Mouse (Mus musculus) natural killer cell, adult 2 months (primary cell): ENCODE data around the gene Paqr3.

Experiments used
- DNase-seq, 2 experiments: peaks; one replicate each; pipeline ENCODE4 v3.0.0; 2022; ENCODE audit warnings: low spot score in 2 of 2

Paqr3 gene

GRCm38 (mm10) chr5:97084541-97084940, 26.9 kb downstream of the Paqr3 start:
- no peak for DNase-seq

DNA sequence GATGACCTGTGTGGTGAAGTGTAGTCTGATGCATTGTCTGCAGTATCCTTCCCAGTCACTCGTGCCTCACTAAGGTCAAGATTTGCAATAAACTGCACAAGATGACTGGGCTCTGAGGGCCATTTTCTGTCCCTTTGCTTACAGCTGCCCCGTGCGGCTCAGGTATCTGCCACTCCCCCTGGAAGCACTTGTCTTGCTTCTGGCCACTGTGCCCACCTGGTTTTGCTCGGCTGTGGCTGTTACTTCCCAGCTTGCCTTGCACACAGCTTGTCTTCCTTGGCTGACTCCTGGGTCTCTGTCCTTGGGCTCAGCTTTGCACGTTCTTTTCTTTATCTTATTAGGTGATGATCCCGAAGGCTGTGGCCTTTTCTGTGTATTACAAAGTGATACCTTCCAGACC, 27.7 kb downstream of the Paqr3 start:
- no peak for DNase-seq

GRCm38 (mm10) chr5:97081481-97081880, 29.9 kb downstream of the Paqr3 start:
- no peak for DNase-seq

DNA sequence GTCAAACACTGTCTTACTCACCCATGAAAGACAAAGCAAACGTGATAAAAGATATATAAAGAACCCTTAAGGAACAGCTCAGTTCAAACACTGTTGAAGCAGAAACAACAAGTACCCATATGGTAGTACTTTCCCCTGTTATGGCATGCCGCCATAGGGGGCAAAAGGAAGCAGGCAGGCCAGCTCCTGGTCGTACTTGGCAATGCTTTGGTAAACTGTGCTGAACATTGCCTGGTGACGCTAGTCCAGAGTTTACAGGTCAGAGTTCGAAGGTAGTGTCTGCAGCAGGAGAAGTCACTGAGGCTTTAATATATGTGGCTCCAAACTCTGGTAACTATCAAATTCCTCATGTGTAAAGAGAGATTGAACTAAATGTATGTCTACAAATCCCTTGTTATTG, 32.8 kb downstream of the Paqr3 start:
- no peak for DNase-seq

DNA sequence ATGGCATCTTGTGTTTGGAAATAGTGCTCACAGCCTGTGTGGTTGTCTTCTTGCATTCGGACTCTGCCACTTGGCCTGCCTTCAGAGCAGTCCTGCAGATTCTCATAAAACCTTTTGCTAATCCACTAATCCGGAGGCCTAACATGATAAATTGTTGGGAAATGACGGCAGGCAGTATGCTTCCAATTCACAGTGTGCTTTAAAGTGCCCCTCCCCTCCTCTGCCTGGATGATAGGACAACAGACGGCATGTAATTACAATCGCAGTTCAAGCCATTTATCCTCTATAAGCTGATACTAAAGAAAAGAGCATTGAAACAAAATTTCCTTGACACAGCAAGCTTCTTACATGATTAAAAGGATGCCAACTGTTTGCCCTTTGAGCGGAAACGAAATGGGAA, 33.7 kb downstream of the Paqr3 start:
- DNase-seq: no peak

- no peak for DNase-seq
Observed at GRCm38 (mm10) chr5:97076167-97076566, 35.2 kb downstream of the Paqr3 start.

- peak in 1 of 2 experiments; percentile 9 for DNase-seq
Observed at GRCm38 (mm10) chr5:97075476-97076151, 35.8 kb downstream of the Paqr3 start.

GRCm38 (mm10) chr5:97065746-97066145, 45.6 kb downstream of the Paqr3 start:
- no peak for DNase-seq

- DNase-seq: no peak
Observed at GRCm38 (mm10) chr5:97062041-97062440, 49.4 kb downstream of the Paqr3 start.

DNA sequence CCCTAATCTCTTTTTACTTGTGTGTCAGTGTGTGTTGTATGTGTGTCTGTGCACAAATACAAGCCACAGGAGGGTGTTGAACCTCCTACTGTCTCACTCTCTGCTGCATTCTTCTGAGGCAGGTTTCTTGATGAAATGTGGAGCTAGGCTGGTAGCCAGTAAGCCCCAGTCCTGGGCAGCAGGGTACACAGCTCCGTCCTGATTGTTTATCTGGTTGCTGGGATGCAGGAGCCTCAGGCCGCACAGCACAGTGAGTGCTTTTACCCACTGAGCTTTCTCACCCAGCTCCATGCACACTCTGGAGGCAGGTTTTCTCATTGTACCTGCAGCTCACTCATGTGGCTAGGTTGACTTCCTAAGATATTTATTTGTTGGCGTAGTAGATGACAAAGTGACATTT, 50.5 kb downstream of the Paqr3 start:
- DNase-seq: no peak

DNA sequence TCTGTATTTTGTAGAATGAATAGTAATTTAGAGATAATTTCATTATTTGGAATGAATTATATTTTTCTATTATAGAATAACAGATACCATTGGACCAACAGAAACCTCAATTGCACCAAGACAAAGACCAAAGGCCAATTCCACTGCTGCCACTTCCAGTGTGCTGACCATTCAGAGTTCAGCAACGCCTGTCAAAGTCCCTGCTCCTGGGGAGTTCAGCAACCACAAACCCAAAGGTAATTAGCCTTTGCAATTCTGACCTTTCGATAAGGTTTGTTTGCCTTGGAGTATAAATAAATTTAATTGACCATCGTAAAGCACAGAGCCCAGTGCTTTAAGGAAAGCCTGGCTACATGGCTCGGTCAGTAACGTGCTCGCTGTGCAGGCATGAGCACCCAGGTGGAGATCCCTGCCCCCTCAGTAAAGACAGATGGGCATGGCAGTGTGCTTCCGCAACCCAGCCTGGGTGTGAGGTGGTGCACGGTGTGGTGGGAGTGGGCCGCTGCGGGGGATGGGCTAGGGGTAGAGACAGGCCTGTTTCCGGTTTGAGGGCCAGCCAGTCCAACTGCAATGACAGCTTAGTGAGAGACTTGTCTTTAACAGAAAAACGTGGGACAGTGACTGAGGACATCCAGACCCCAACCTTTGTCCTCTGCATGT, 54.5 kb downstream of the Paqr3 start:
- DNase-seq: no peak

DNA sequence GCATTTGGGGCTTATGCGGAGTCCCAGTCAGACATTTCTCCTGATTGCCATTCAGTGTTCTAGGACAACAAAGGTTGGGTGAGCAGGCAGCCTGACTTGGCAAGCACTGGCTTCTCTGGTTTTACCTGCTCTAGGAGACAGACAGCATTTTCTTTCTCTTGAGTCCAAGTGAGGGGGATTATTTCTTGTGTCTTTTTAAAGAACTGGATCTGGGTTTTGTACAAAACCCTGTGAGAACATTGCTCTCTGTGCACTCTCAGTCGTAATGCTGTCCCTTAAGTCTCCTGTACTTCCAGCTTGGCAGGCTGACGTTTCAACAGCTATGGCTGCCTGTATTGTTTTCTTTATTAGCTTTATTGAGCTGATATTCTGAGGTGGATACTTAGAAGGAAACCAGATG, 55.0 kb downstream of the Paqr3 start:
- DNase-seq: no peak

- DNase-seq: peak; percentile 31 to 44
Observed at GRCm38 (mm10) chr5:97055511-97056068, 55.8 kb downstream of the Paqr3 start.

- DNase-seq: no peak
Observed at GRCm38 (mm10) chr5:97054801-97055200, 56.6 kb downstream of the Paqr3 start.

GRCm38 (mm10) chr5:97054166-97054565, 57.2 kb downstream of the Paqr3 start:
- DNase-seq: no peak

GRCm38 (mm10) chr5:97048905-97049304, 62.5 kb downstream of the Paqr3 start:
- no peak for DNase-seq

- DNase-seq: no peak
Observed at GRCm38 (mm10) chr5:97046680-97047079, 64.7 kb downstream of the Paqr3 start.

GRCm38 (mm10) chr5:97045260-97045659, 66.1 kb downstream of the Paqr3 start:
- no peak for DNase-seq
